Mouse (Mus musculus) G1E (cell line): ENCODE measurements around the gene Zfpm1.

Experiments used
- CTCF ChIP-seq: IDR thresholded peaks from 2 replicates; pipeline ENCODE4 v1.5.1; 2012; ENCODE audit warnings: low read depth, low read length, inconsistent platforms, mixed read lengths
- POLR2AphosphoS5 ChIP-seq: IDR thresholded peaks from 2 replicates; pipeline ENCODE4 v1.6.1; 2012; ENCODE audit warnings: low read depth, low read length, inconsistent platforms; ENCODE audit not compliant: insufficient replicate concordance

- TF ChIP-seq CTCF (no peak), POLR2AphosphoS5 (no peak)
Observed at GRCm38 (mm10) chr8:122342362-122342761, 60.4 kb downstream of the Zfpm1 start.
